Mouse (Mus musculus) MEL (cell line): ENCODE results near the gene Avpr2. TPM values are rescaled to one million over a fixed set of nuclear protein-coding genes. Genes with fewer than 3 reads are reported as not detected.

Experiments used
- DNase-seq: peaks from one replicate; pipeline ENCODE4 v3.0.0; 2011; ENCODE audit warnings: low read depth, low spot score
- H3K27ac ChIP-seq: 2 replicates; pipeline ENCODE4 v1.5.1; 2012; ENCODE audit warnings: low read depth, mild to moderate bottlenecking, control low read depth, low read length, moderate library complexity; ENCODE audit not compliant: control insufficient read depth
- H3K27me3 ChIP-seq, 2 experiments: fragments of 150-350 bp in 1 of 2; sonication (generic) in 1 of 2; 2 replicates each; pipeline ENCODE4 v1.6.1; 2012; ENCODE audit warnings: low read length in 2 of 2, mild to moderate bottlenecking in 2 of 2, improper control_type of control experiment in 1 of 2, moderate library complexity in 1 of 2; ENCODE audit not compliant: insufficient read depth in 2 of 2, control insufficient read depth in 1 of 2
- H3K36me3 ChIP-seq, 2 experiments: 2 replicates each; pipeline ENCODE4 v1.6.1; 2012 to 2014; ENCODE audit warnings: low read length in 2 of 2, improper control_type of control experiment in 1 of 2, inconsistent platforms in 1 of 2, mild to moderate bottlenecking in 1 of 2; ENCODE audit not compliant: insufficient read depth in 2 of 2, control insufficient read depth in 1 of 2
- H3K4me1 ChIP-seq, 2 experiments: fragments of 150-350 bp in 1 of 2; sonication (generic) in 1 of 2; 2 replicates each; pipeline ENCODE4 v1.6.1; 2012; ENCODE audit warnings: low read length in 2 of 2, improper control_type of control experiment in 1 of 2, mild to moderate bottlenecking in 1 of 2; ENCODE audit not compliant: insufficient read depth in 2 of 2, control insufficient read depth in 1 of 2
- H3K4me3 ChIP-seq, 2 experiments: fragments of 150-350 bp in 1 of 2; sonication (generic) in 1 of 2; 2 replicates each; pipeline ENCODE4 v1.5.1; 2012; ENCODE audit warnings: low read depth in 2 of 2, low read length in 2 of 2, mild to moderate bottlenecking in 2 of 2, moderate library complexity in 2 of 2, control low read depth in 1 of 2, improper control_type of control experiment in 1 of 2; ENCODE audit not compliant: control insufficient read depth in 1 of 2, insufficient read depth in 1 of 2
- H3K79me2 ChIP-seq: 2 replicates; pipeline ENCODE4 v1.6.1; 2012; ENCODE audit warnings: mild to moderate bottlenecking, low read length, moderate library complexity; ENCODE audit not compliant: control insufficient read depth, poor library complexity, insufficient read depth
- H3K9ac ChIP-seq: 2 replicates; pipeline ENCODE4 v1.6.1; 2012; ENCODE audit warnings: low read depth, mild to moderate bottlenecking, control low read depth, low read length, moderate library complexity; ENCODE audit not compliant: control insufficient read depth, poor library complexity, severe bottlenecking
- H3K9me3 ChIP-seq: fragments of 150-350 bp; sonication (generic); replicated peaks from 2 replicates; pipeline ENCODE4 v1.6.1; 2012; ENCODE audit warnings: mild to moderate bottlenecking, low read length, improper control_type of control experiment, moderate library complexity; ENCODE audit not compliant: insufficient read depth
- BHLHE40 ChIP-seq: IDR thresholded peaks from 2 replicates; pipeline ENCODE4 v1.6.1; 2012; ENCODE audit warnings: low read depth, mild to moderate bottlenecking, inconsistent platforms, low read length, improper control_type of control experiment, borderline replicate concordance
- CHD1 ChIP-seq: IDR thresholded peaks from 2 replicates; pipeline ENCODE4 v1.6.1; 2012; ENCODE audit warnings: low read depth, mild to moderate bottlenecking, inconsistent platforms, low read length, improper control_type of control experiment
- ELF1 ChIP-seq: IDR thresholded peaks from 2 replicates; pipeline ENCODE4 v1.6.1; 2014; ENCODE audit warnings: low read depth, mild to moderate bottlenecking, inconsistent platforms, low read length, improper control_type of control experiment, moderate library complexity
- EP300 ChIP-seq, 2 experiments: IDR thresholded peaks; 2 replicates each; pipeline ENCODE4 v1.6.1; 2011; ENCODE audit warnings: improper control_type of control experiment in 2 of 2, low read length in 2 of 2, low read depth in 1 of 2, mild to moderate bottlenecking in 1 of 2
- GABPA ChIP-seq: IDR thresholded peaks from 2 replicates; pipeline ENCODE4 v1.6.1; 2012; ENCODE audit warnings: low read depth, mild to moderate bottlenecking, inconsistent platforms, low read length, improper control_type of control experiment, moderate library complexity
- GATA1 ChIP-seq: IDR thresholded peaks from 2 replicates; pipeline ENCODE4 v1.6.1; 2011; ENCODE audit warnings: low read depth, low read length, improper control_type of control experiment
- JUND ChIP-seq: IDR thresholded peaks from 2 replicates; pipeline ENCODE4 v1.6.1; 2011; ENCODE audit warnings: low read depth, mild to moderate bottlenecking, improper control_type of control experiment, low read length
- KAT2A ChIP-seq: conservative IDR thresholded peaks from 2 replicates; pipeline ENCODE4 v1.6.1; 2012; ENCODE audit warnings: low read depth, low read length, improper control_type of control experiment, inconsistent platforms
- MAFK ChIP-seq: IDR thresholded peaks from 2 replicates; pipeline ENCODE4 v1.6.1; 2011; ENCODE audit warnings: low read depth, mild to moderate bottlenecking, low read length, improper control_type of control experiment, borderline replicate concordance
- MEF2A ChIP-seq: IDR thresholded peaks from 2 replicates; pipeline ENCODE4 v1.6.1; 2014; ENCODE audit warnings: low read depth, mild to moderate bottlenecking, inconsistent platforms, low read length, improper control_type of control experiment; ENCODE audit not compliant: poor library complexity, insufficient replicate concordance, severe bottlenecking; ENCODE audit errors: extremely low read depth
- MXI1 ChIP-seq: IDR thresholded peaks from 2 replicates; pipeline ENCODE4 v1.6.1; 2011; ENCODE audit warnings: mild to moderate bottlenecking, low read depth, low read length, improper control_type of control experiment
- MYB ChIP-seq: IDR thresholded peaks from 2 replicates; pipeline ENCODE4 v1.6.1; 2011; ENCODE audit warnings: mild to moderate bottlenecking, low read depth, low read length, improper control_type of control experiment
- MYC ChIP-seq: IDR thresholded peaks from 2 replicates; pipeline ENCODE4 v1.6.1; 2011; ENCODE audit warnings: low read depth, mild to moderate bottlenecking, low read length, improper control_type of control experiment, moderate library complexity
- NRF1 ChIP-seq: IDR thresholded peaks from 2 replicates; pipeline ENCODE4 v1.6.1; 2014; ENCODE audit warnings: low read depth, mild to moderate bottlenecking, inconsistent platforms, low read length, improper control_type of control experiment, moderate library complexity; ENCODE audit not compliant: poor library complexity, insufficient read depth, severe bottlenecking
- POLR2A ChIP-seq, 2 experiments: IDR thresholded peaks; 2 replicates each; pipeline ENCODE4 v1.6.1; 2011 to 2012; ENCODE audit warnings: low read length in 2 of 2, mild to moderate bottlenecking in 2 of 2, control low read depth in 1 of 2, improper control_type of control experiment in 1 of 2, low read depth in 1 of 2, moderate library complexity in 1 of 2; ENCODE audit not compliant: control insufficient read depth in 1 of 2, insufficient read depth in 1 of 2, poor library complexity in 1 of 2
- POLR2AphosphoS2 ChIP-seq: IDR thresholded peaks from 2 replicates; pipeline ENCODE4 v1.6.1; 2011; ENCODE audit warnings: low read length, improper control_type of control experiment
- POLR2AphosphoS5 ChIP-seq: IDR thresholded peaks from 2 replicates; pipeline ENCODE4 v1.6.1; 2012; ENCODE audit warnings: low read depth, borderline replicate concordance, mild to moderate bottlenecking, inconsistent platforms, low read length, moderate library complexity, mixed read lengths
- RAD21 ChIP-seq: IDR thresholded peaks from 2 replicates; pipeline ENCODE4 v1.6.1; 2011; ENCODE audit warnings: mild to moderate bottlenecking, low read depth, low read length, improper control_type of control experiment
- SIN3A ChIP-seq: IDR thresholded peaks from 2 replicates; pipeline ENCODE4 v1.6.1; 2012; ENCODE audit warnings: low read length, improper control_type of control experiment, inconsistent platforms
- TAL1 ChIP-seq: IDR thresholded peaks from 2 replicates; pipeline ENCODE4 v1.6.1; 2012; ENCODE audit warnings: mild to moderate bottlenecking, inconsistent platforms, low read length, moderate library complexity, mixed read lengths
- TBP ChIP-seq: IDR thresholded peaks from 2 replicates; pipeline ENCODE4 v1.8.0; 2011; ENCODE audit warnings: low read depth, low read length, improper control_type of control experiment
- TCF12 ChIP-seq: IDR thresholded peaks from 2 replicates; pipeline ENCODE4 v1.6.1; 2014; ENCODE audit warnings: low read depth, mild to moderate bottlenecking, inconsistent platforms, low read length, improper control_type of control experiment, moderate library complexity
- USF1 ChIP-seq: IDR thresholded peaks from 2 replicates; pipeline ENCODE4 v1.6.1; 2014; ENCODE audit warnings: low read depth, mild to moderate bottlenecking, inconsistent platforms, low read length, improper control_type of control experiment, moderate library complexity
- USF2 ChIP-seq, 2 experiments: IDR thresholded peaks; 2 replicates each; pipeline ENCODE4 v1.6.1; 2011 to 2012; ENCODE audit warnings: improper control_type of control experiment in 2 of 2, low read length in 2 of 2, borderline replicate concordance in 1 of 2, inconsistent platforms in 1 of 2, low read depth in 1 of 2, mild to moderate bottlenecking in 1 of 2; ENCODE audit not compliant: insufficient read depth in 1 of 2
- ZC3H11A ChIP-seq: IDR thresholded peaks from 2 replicates; pipeline ENCODE4 v1.6.1; 2012; ENCODE audit warnings: low read depth, mild to moderate bottlenecking, inconsistent platforms, low read length, improper control_type of control experiment
- ZKSCAN1 ChIP-seq: IDR thresholded peaks from 2 replicates; pipeline ENCODE4 v1.6.1; 2012; ENCODE audit warnings: low read depth, mild to moderate bottlenecking, inconsistent platforms, low read length, improper control_type of control experiment, moderate library complexity
- ZNF384 ChIP-seq: IDR thresholded peaks from 2 replicates; pipeline ENCODE4 v1.6.1; 2012; ENCODE audit warnings: low read depth, mild to moderate bottlenecking, inconsistent platforms, low read length, improper control_type of control experiment
- polyA plus RNA-seq, 2 experiments: library from polyadenylated mRNA; stranded (reverse) in 1 of 2; unstranded in 1 of 2; fragments of >175 nt in 1 of 2; fragments of >200 nt in 1 of 2; gene quantifications; 2 replicates each; pipeline versions ENCODE4 v1.2.1 to v1.2.4; 2012; ENCODE audit warnings: low replicate concordance in 2 of 2, low read depth in 1 of 2; ENCODE audit not compliant: insufficient read length in 2 of 2, insufficient read depth in 1 of 2, missing spikeins in 1 of 2
- total RNA-seq: library from RNA; depleted of rRNA; stranded (reverse); fragments of 300-350 nt; gene quantifications from 2 replicates; pipeline ENCODE4 v1.2.3, GENCODE M21; 2012

Gene Avpr2
- total and polyA plus RNA-seq, 3 experiments = 0.35 to 0.49 TPM; not detected in 1

DNA sequence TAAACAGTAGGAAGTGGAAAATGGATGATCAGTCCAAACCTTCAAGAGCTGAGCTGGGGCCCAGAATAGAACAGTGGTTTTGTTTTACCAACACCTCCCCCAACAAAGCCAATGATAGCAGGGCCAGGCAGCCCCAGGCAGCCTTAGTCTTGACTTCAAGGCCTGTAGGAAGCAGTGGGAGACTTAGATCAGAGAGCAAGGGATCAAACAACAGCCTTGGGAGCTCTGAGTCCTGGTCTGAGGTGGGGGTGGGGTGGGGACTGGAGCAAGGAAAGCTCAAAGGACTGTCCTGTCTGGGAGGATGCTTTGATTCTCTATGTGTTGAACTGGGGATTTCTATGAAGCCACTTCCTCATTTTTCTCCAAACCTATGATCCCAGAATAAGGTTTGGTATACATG lies 20.4 kb upstream of the Avpr2 start:
- Histone ChIP-seq H3K36me3 (no peaks in the 10 kb centered on the region), H3K27me3 (no peaks in the 10 kb centered on the region), H3K27ac (no peak overlapping the region), H3K9ac (no peak overlapping the region), H3K79me2 (no peaks in the 10 kb centered on the region), H3K9me3 (no peaks in the 10 kb centered on the region), H3K4me3 (no peak overlapping the region), H3K4me1 (peaks cover 0 to 3% of the 10 kb centered on the region in 2 experiments; a peak in 2 of 4 replicates)
- TF ChIP-seq MEF2A (no peak), USF2 (IDR thresholded peaks at IDR 0.05; ENCODE audit: borderline replicate concordance in 1 of 2, insufficient read depth in 1 of 2, low read depth in 1 of 2, low read length in 2 of 2) (no peak), CHD1 (no peak), TCF12 (no peak), POLR2AphosphoS2 (no peak), MYB (no peak), SIN3A (no peak), JUND (no peak), RAD21 (no peak), MXI1 (no peak), ELF1 (no peak)
- no peak for DNase-seq

DNA sequence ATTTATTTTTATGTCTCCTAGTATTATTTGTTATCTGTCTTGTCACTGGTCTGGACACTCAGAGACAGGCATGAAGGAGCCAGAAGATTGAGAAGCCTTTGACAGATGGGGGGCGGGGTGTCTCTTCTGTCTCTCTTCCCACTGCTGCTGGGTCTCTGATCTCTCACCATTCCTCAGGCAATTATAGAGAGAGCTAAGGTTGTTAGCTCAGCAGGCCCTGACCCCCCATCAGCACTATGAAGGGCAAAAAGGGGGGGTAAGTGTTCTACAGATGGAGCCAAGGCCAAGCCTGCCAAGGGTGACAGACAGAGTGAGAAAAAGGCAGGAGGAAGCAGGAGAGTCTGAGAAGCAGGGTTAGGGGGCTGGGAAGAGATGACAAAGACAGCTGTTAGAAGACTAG lies 19.9 kb upstream of the Avpr2 start:
- H3K27me3 ChIP-seq = no peaks in the 10 kb centered on the region
- H3K36me3 ChIP-seq = no peaks in the 10 kb centered on the region; a peak in 1 of 4 replicates
- TF ChIP-seq NRF1 (no peak), EP300 (IDR thresholded peaks at IDR 0.05; ENCODE audit: low read depth in 1 of 2, low read length in 2 of 2) (no peak), KAT2A (no peak), ZC3H11A (no peak), ZKSCAN1 (no peak), TBP (no peak), RAD21 (no peak), BHLHE40 (no peak), ZNF384 (no peak), USF1 (no peak), MYC (no peak), POLR2A (IDR thresholded peaks at IDR 0.05; ENCODE audit: control insufficient read depth in 1 of 2, insufficient read depth in 1 of 2, low read depth in 1 of 2, low read length in 2 of 2, poor library complexity in 1 of 2) (no peak), GATA1 (no peak), POLR2AphosphoS2 (no peak), MAFK (no peak), POLR2AphosphoS5 (no peak), GABPA (no peak), TAL1 (no peak), ELF1 (no peak)
- no peak overlapping the region for H3K4me3 ChIP-seq
- H3K9me3 ChIP-seq = no peaks in the 10 kb centered on the region
- peaks cover 4 to 7% of the 10 kb centered on the region in 2 experiments; a peak in 2 of 4 replicates for H3K4me1 ChIP-seq
- DNase-seq = no peak
- no peak overlapping the region for H3K27ac ChIP-seq
- no peak overlapping the region for H3K9ac ChIP-seq
- H3K79me2 ChIP-seq = no peaks in the 10 kb centered on the region
